Mouse (Mus musculus): ENCODE results near the gene Xylt1. TPM values are rescaled to one million over a fixed set of nuclear protein-coding genes. Genes with fewer than 3 reads are reported as not detected.

Gene Xylt1
- total RNA-seq, 2 experiments from 2014 or later: 6.9 to 8.6 TPM

DNA sequence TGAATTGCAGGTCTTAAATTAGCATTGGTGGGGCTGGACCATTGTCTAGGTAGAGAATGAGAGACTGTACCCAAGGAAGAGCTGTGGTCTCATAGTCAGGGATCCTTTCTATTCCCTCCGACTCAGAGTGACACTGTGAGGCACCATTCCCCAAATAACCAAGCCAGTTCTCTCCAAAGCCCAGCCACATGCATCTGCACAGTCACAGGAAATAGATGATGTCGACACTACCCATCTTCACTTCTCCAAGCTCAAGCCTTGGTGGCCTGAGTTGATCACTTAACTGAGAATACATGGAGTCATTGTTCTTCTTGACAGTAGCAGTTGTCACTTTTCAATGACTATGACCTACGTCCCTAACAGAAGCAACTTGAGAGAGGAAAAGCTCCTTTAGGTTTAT lies 100.6 kb downstream of the Xylt1 start:
- DNase-seq: no peak

DNA sequence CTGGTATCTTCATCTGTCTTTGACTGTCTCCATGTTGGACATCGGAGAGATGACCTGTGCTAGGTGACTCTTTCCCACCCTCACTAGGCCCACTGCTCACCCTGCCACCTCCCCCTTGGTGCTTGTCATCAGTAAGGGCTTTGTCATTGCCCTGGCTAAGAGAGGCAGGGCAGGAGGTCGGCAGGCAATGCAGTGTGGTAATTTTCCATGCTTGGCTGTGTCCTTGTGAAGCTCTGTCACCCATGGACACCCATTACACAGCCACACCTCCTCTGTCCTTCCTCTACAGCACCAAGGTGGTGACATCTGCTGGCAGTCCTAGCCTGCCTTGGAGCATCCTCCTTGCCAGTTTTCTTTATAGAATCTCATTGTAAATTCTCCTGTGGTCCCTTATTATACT lies 101.9 kb downstream of the Xylt1 start:
- DNase-seq: no peak

DNA sequence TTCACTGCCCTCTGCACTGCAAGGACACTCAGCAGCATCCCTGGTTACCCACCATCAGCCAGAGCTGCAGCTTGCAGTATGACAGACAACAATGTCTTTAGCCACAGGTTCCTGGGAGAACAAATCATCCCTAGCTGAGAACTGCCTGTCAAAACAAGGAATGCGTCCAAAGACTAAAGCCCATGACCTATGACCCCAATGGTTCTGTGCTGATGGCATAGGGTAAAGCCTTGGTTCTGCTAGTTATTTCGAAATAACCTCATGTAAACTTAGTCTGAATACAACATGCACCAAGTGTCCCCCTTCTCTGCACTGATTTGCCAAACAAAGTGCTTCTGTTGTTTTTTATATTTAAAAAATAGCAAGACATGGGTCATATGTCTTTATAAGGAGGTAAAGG lies 103.8 kb downstream of the Xylt1 start:
- DNase-seq: no peak

DNA sequence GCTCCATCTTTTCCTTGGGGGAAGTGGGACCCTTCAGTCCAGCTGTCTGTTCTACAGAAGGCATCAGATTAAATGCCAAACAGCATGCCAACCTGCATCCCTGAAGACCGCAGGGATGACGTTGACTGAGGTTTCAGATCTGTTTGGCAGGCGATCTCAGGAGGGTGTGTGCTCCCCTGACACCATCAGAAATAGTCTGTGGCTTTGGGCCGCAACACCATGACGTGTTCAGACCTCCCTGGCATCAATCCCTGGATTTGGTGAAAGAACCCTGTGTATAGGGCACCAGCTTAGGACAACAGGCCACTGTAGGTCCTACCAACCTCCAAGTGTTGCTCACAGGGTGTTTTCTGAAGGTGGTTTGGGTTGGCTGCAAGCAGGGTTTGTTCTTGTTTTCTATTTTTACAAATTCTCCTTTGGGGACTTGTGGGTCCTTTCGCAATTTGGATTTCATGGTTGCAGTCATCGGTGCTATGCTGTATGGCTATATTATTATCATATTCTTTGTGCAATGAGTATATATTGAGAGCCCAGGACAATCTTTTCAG lies 104.3 kb downstream of the Xylt1 start:
- DNase-seq: no peak

DNA sequence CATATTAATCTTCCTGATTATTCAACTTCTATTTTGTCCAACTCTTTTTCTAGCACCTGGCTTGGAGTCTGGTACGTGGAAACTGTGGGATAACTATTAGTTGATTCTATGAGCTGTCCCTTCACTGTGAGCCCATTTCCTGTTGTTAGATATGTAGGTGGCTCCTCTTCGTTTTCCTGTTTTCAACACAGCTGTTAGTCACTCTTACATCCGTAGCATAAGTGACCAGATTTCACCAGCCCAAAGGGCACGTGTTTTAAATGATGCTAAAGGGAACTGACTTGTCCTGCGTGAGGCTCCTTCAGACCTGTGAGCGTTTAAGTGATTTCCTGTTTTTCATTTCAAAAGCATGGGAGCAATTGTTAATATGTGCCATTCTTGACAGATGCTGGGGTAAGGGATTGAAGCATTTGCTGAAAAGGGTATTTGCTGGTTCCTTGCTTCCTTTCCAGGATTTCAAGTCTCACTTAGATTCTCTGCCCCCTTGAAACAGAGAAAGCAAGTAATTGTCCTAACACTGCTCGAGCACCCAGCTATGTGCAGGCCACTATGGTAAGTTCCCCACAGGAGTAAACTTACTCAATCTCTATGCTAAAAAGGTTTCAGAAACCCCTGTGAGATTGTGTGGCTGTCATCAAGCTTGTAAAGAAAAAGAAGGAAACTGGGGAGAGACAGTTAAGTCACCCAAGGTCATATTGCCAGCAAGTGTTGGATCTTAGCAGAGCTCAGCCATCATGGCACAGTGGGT lies 105.8 kb downstream of the Xylt1 start:
- DNase-seq: no peak

DNA sequence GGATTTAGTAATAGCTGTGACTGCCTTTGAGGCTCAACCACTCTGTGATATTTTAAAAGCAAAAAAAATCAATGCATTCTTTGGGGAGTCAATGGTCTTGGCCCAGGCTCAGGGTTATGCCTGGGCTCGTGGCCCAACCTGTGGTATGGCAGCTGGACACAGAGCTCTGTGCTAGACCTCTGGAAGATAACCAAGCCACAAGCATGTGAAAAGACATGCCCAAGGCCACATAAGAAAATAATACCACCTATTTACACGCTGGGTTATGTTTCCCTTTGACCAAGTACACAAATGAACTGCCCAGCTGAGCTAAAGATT lies 106.4 kb downstream of the Xylt1 start:
- no peak for DNase-seq

DNA sequence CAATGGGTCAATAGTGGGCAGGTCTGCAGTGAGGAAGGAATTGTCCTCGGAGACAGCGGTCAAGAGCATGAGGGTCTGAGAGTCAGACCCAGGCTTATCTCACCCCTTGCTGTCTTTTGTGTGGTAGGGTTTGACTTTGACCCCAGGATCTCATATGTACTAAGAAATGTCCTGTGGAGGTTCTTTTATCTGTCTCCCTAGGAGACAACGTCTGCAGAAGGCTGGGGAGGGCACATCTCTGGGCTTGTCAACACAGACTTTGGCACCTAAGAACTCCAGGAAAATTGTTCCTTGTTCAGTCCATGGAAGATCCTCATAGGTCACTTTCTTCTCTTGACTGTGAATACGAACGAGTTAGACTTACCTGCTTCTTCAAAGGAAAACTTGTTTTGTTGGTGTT lies 109.2 kb downstream of the Xylt1 start:
- no peak for DNase-seq

DNA sequence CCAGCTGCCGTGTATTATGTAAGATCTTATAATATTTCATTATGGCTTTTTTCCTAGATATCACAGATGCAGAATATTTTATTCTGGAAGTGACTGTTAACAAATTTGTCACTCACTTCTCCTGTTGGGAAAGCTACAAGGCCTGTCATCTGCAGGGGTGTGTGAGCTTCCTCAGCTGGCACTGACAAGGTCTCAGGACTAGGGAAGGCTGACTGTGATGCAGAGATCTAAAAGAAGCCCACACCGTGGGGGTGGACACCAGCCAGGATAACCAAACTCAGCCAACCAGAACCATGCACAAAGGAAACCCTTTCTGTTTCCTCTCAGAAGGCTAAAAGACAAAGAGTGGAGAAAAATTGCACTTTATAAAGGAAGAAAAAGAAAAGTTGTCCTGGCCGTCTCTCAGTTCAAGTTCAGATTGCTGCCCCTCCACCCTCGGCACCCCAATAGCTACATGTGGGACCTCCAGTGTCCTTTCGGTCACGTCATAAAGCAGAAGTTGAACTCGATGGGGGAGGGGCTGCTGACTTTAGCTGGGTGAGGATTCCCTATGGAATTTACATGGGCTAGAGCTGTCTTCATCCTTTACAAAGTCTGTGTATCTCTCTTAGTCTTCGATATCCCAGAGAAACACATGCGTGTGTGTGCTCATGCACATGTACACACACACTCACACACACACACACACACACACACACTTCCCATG lies 109.9 kb downstream of the Xylt1 start:
- no peak for DNase-seq

DNA sequence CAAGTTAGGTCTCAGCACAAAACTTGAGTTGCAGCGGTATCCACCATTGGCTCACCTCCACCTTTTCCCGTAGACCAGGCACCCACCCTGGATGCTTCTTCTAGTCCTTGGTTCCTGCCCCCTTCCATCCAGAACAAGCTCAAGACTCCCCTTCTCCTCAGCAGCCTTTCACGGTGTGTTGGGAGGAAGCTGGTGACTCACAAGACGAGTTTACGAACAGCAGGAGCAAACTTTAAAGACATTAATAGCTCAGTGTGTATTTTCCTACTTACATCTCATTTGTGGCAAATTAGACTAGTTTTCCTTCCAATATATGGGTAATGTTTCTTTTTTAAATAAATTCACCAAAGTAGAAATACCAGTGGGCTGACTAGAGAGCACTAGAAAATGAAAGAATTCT lies 110.7 kb downstream of the Xylt1 start:
- DNase-seq: no peak

DNA sequence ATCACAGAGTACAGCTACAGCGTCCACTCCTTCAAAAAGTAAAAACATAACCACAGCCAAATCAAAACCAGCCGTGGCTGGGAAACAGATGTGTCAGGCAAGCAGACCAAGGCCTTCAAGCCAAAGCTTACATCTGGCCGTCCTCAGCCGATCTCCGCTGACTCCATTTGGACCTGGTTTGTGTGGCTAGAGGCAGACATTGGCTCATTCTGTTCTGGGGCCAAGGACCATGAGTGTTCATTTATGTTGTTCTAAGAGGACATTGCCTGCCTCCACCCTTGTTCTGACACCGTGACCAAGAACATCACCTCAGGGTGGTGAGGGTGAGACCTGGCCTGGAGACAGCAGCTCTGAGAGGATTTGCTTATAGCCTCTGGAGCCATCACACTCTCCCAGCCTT lies 113.4 kb downstream of the Xylt1 start:
- DNase-seq: peak; percentile 28

DNA sequence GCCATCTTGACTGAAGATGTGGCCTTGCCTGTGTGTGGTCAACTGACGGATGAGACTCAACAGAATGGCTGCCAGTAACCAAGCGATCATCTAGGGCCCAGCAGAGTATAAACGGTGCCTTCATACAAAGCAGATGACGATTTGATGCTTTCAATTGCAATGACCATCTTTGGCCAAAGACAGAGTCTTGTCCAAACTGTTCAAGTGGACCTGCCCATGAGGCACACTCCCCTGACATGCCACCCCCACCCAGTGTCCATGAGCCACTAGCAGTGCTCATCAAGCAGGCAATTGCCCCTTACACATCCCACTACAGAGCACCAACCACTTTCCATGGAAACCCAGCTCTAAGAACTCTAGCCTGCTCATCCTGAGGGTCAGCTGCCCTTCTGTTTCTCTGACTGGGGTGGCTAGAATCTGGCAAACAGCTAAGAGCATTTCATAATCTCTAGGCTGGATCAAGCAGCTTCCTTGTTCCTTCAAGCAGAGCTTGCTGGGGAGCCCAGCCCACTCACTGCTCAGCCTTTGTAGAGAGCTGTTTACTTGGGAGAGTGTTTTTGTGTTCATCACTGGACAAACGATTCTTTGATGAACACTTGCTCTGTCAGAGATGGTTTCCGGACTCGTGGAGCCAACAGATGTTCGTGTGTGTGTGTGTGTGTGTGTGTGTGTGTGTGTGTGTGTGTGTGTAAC lies 114.0 kb downstream of the Xylt1 start:
- no peak for DNase-seq

DNA sequence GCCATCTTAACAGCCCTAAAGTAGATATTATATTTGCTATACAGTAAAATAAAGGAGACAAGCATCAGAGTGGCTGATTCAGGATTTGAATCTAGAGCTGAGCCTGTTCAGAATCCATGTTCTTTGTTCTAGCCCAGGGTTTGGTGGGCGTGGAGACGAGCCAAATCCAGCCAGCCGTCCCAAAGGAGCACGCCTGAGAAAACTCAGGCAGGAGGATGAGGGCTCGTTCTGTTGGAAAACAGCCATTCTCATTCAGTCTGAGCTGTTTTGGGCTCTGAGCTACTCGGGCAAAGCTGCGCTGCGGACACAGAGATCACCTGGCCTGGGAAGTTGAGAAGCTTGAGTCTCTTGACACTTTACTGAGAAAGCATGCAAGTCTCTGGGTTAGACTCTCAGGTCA lies 115.0 kb downstream of the Xylt1 start:
- DNase-seq: no peak

DNA sequence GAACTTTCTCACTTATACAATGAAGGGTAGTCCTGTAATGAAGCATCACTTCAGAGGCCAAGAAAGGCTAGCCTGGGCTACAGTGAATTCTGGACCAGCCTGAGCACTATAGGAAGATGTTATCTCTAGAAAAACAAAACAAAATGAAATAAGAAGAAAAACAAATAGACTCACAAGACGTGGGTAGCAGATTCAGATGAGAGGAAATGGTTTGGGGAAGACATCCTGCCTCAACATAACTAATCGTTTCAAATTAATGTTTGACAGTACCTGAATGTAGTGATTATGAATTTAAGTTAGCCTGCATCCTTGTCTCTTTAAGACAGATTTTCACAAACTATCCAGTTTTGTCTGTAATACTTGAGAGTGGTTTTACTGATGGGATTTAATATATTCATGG lies 117.4 kb downstream of the Xylt1 start:
- DNase-seq: no peak

DNA sequence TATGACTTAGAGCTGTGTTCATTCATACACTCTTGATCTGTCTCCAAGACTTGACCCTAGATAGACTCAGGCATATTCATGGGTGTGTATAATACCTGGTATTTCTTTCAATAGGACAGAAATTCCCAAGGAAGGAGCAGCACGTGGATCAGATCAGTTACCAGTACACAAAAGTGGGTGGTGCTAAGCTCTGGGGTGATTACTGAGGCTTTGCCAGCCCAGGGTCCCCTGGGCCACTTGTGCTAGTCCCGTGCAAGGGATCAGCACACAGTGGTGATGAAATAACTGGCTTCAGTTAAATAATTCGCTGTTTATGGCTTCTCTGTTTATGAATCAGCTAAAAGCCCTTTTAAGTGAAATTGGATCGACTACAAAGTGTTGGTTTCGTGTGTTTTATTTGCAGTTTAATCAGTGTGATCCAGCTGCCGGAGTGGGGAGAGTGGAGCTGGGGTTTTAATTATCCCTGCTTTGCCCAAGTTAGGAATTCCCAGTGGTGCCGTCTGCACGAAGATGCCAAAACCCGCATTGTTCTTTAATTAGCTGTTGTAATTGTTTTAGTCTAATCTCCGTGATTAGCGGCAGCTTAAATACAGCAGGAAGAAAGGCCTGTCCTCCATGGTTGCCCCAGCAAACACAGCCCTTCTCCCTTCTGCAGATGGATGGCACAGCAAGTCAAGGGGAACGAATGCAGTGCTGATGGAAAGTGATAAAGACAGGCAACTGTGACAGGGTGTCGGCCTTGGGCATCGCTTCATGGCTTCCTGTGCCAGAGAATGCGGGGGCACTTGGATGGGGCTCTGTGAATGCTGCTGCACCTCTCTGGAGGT lies 120.8 kb downstream of the Xylt1 start:
- no peak for DNase-seq

DNA sequence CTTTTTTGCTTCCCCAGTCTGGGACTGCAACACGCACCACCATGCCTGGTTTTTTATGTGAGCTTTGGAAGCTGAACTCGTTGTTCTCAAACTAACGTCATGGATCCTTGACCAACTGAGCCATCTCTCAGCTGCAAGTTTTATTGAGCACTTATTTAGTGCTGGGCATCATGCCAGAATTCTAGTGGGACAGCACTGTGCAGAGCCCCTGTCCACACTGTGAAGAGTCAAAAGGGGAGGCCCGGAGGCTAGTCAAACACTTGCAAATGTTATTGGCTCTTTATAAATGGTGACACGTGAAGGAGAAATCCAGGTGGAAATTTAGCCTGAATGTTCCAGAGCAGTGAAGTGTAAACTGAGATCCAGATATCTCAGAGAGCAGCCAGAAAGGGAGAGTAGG lies 121.6 kb downstream of the Xylt1 start:
- no peak for DNase-seq

DNA sequence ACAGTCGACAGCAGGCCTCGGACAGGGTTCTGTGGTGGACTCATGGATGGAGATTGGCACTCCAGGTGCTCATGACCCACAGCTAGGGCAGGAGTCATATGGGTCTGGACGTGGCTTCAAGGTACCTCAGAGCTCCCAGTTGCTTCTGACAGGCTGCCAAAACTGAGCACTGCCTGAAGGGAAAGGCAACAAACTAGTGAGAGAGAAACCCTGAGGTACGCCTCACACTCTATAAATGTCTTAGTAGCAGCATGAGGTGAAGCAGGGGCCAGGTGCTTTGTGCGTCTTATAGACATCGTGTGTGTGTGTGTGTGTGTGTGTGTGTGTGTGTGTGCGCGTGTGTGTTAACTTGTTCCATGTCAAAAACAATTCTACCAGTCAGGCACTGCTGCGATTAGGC lies 122.9 kb downstream of the Xylt1 start:
- no peak for DNase-seq

DNA sequence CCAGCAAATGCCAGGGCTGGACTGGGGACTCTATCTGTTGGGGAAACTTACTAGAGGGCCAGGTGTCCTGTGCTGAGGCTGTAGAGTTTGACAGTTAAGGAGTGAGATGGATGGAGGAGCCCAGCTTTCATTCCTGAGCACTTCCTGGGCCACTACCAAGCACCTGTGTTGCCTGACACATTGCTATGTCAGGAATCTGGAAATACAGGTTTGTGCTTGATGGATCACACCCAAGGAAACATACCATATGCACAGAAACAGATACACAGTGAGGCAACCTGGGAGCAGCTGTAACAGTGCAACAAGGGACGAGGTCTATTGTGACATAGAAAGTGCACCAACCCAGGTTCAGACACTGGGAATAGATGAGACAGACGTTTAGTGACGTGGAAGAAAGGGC lies 125.0 kb downstream of the Xylt1 start:
- DNase-seq: no peak

DNA sequence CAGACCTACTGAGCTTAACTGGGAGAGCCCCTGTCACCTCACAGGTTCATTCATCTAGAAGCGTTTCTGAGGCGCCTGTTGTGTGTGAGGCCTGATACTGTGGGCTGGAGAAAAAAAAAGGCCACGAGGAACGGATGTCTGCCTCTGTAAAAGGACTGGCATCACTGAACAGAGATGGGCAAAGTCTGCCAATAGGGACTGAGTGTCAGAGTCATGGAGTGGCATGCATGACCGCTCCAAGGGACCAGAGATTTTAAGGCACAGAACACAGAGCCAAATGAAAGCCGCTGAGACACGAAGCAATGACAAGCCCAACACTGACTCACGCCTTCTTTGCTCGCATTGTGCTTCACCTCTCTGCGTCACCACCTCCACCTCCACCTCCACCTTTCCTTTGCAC lies 126.6 kb downstream of the Xylt1 start:
- DNase-seq: no peak

DNA sequence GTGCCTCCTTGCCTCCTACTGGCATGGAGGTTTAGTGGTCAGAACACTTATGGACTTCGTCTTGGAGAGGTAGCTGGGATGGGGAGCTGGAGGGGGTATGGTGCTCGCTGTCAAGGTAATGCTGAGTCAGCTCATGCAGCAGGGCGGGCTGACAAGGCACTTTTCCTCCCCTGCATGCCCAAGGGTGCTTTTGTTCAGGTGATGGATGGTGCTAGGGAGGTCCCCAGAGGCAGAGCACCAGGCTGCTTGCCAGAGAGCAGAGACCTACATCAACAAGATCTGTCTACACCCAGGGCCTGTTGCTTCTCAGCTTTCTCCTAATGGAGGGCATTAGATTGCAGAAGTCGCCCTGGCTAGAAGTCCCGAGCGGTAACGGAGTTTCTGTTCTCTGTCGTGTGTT lies 127.3 kb downstream of the Xylt1 start:
- no peak for DNase-seq

DNA sequence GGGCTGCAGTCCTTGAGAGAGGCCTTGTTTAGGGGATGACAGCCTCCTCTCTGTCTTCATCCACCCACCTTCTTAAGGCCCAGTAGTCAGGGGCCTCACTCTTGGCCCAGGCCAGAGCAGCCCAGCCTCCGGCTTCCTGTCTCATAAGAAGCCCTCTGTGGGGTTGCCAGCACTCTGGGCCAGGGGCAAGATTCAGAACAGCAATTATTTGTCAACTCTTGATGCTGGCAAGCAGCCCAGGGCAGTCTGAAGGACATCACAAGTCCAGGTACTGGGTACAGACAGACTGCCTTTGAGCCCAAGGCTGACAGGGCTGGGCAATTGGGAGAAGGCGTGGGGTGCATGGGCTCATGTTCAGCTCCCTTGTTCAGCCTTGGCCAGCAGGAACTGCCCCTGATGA lies 129.3 kb downstream of the Xylt1 start:
- DNase-seq: no peak

DNA sequence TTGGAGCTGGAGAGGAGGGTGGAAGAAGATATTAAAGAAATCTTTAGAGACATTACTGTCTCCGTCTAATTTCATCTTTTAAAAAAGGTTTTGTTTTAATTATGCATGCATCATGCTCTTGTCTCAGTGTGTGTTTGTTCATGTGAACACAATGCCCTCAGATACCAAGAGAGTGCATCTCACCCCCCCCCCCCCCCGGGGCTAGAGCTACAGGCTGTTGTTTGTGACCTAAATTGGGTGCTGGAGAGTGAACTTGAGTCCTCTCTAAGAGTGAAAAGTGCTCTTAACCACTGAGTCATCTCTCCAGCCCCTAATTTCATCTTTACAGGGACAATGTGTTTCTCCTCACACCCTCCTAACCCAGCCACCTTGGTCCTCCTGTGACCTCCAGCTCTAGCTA lies 131.5 kb downstream of the Xylt1 start:
- DNase-seq: no peak

DNA sequence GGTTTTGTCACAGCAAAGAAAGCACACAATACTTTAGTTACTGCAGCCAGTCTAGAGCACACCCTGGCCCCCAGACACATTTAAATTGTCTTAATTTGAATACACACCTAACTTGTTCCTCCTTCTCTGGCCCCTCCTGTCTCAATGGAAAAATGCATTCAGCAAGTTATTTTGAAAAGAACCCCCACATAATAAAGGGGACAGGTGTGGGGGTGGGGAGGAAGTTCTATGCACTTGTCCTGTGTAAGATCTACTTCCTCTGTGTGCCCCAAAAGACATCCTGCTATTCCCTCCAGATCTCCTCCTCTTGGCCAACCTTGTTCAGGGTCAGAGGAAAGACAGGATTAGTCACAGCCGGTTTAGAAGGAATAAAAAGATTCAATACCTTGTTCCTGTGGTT lies 135.0 kb downstream of the Xylt1 start:
- DNase-seq: no peak

DNA sequence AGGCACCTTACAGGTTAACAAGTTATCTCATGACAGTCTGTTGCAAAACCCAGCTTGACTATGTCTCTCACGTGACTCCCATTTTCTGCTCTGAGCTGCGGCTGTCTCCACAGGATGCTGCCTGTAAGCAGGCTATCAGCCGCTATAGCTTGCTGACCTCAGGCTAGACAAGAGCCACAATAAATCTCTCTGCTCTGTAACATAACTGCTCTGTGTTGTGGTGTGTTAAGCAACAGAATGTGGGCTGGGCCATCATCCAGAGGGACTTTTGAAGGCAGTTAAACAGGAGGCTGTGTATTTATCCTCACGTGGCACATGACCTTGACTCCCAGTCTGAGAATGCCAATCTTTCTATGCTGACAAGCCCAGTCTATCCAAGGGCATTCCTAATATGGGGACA lies 136.1 kb downstream of the Xylt1 start:
- DNase-seq: no peak
